Mouse (Mus musculus) bone marrow macrophage, adult 2 months (primary cell): ENCODE measurements around the gene Lpcat2. TPM values are rescaled to one million over a fixed set of nuclear protein-coding genes. Genes with fewer than 3 reads are reported as not detected.
A peak's percentile ranks its signal among the peaks of the same experiment; 100 is the strongest.

Source experiments
- H3K27ac ChIP-seq: 2 replicates; pipeline ENCODE4 v1.5.1; 2012; ENCODE audit warnings: low read depth, low read length; ENCODE audit not compliant: insufficient read depth
- H3K4me1 ChIP-seq: 2 replicates; pipeline ENCODE4 v1.6.1; 2012; ENCODE audit warnings: low read length; ENCODE audit not compliant: control insufficient read depth, insufficient read depth
- H3K4me3 ChIP-seq: 2 replicates; pipeline ENCODE4 v1.5.1; 2012; ENCODE audit warnings: mild to moderate bottlenecking, low read length, moderate library complexity; ENCODE audit not compliant: insufficient read depth
- CTCF ChIP-seq: IDR thresholded peaks from 2 replicates; pipeline ENCODE4 v1.5.1; 2012; ENCODE audit warnings: low read depth, mild to moderate bottlenecking, low read length, moderate library complexity
- POLR2A ChIP-seq: IDR thresholded peaks from 2 replicates; pipeline ENCODE4 v1.6.1; 2012; ENCODE audit warnings: mild to moderate bottlenecking, low read depth, low read length, borderline replicate concordance
- polyA plus RNA-seq: library from polyadenylated mRNA; stranded (reverse); fragments of >200 nt; gene quantifications from 2 replicates; pipeline ENCODE4 v1.2.4, GENCODE M21; 2012; ENCODE audit not compliant: missing spikeins, insufficient read depth, insufficient read length

The Lpcat2 gene
- polyA plus RNA-seq, 1 experiment, result 130 TPM

DNA sequence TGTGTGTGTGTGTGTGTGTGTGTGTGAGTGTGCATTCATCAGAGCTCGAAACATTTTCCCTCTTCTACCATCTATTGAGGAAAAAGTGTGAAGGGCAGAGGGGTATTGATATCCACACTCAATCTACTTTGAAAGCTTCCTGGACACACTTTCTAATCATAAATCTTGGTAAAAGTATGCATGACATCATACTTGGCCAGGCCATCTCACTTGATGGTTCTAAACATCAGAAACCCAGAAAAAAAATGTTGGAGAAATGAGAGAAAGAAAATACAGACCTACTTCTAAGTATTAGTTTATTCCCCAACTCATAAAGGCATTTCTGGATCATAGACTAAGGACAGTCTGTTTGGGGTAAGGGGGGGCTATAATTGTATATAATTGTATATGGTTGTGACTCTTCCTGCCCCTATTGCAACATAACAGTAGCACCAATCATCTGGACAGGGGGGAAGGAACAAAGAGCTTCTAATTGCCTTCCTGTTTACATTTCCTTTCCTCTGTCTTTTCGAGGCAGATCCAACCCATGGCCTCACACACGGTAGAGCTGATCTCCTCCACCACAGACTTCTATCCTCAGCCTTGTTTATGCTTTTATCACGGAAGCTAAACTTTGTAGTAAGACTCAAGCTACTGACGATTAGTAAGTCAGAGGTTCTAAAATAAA lies 20.9 kb upstream of the Lpcat2 start:
- Histone ChIP-seq H3K27ac (no peak overlapping the region), H3K4me3 (no peak overlapping the region), H3K4me1 (peaks cover 10% of the 10 kb centered on the region)
- TF ChIP-seq CTCF (no peak), POLR2A (no peak)

DNA sequence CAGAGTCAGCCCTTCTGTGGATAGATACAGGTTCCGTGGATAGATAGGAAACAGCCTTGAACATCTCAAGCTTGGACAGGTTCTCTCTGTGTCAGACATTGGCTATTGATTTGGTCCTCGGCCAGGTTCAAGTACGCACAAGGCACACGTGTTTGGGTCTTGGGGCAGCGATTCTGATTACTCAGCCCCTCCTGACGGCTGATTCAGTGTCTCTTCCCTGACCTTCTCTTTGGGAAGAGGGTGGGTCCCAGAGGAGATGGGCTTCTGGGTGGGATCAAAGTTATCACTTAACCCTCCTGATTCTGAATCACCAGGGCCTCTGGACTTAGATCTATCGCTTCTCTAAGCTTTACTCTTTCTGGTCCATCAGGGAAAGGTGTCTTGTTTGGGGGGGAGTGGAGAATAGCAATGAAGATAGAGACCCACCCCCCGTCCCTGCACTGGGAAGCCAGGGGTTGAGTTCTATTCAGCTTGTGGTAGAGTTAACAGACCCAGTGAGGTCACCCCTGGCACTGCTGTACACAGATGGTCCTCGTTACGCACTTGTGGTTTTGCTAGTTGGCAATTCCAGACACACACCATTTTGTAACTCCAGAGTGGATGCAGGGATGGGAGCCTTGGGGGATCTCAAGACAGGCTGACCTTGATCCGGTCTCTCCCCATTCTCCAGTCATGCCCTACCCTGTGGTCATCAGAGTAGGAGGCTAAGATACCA lies 20.2 kb upstream of the Lpcat2 start:
- Histone ChIP-seq H3K4me3 (no peak overlapping the region), H3K4me1 (peaks cover 15% of the 10 kb centered on the region), H3K27ac (no peak overlapping the region)
- no peak for TF ChIP-seq CTCF
- no peak for TF ChIP-seq POLR2A

- H3K4me3 ChIP-seq, result no peak overlapping the region
- TF ChIP-seq CTCF, result no peak
- no peak for TF ChIP-seq POLR2A
- H3K27ac ChIP-seq, result no peak overlapping the region
- H3K4me1 ChIP-seq, result peaks cover 21% of the 10 kb centered on the region
Observed at GRCm38 (mm10) chr8:92835901-92836300, 19.2 kb upstream of the Lpcat2 start.

DNA sequence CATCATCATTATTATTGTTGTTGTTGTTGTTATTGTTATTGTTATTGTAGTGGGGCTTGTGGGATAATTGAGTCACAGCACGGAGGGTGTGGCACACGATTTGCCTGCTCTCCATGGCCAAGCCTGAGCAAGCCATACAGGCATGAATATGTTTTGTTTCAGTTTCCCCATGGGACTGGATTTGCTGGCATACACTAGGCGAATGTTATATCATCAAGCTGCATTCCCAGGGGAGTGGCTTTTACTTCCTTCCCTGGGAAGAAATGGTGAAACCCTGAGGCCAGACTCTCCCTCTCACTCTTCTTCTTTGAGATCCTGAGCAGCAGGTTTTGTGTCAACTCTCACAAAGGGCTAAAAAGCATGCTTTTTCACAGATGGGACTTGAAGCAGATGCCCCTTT lies 16.5 kb upstream of the Lpcat2 start:
- Histone ChIP-seq H3K4me3 (no peak overlapping the region), H3K27ac (no peak overlapping the region), H3K4me1 (peaks cover 21% of the 10 kb centered on the region)
- no peak for TF ChIP-seq CTCF
- TF ChIP-seq POLR2A, result no peak

DNA sequence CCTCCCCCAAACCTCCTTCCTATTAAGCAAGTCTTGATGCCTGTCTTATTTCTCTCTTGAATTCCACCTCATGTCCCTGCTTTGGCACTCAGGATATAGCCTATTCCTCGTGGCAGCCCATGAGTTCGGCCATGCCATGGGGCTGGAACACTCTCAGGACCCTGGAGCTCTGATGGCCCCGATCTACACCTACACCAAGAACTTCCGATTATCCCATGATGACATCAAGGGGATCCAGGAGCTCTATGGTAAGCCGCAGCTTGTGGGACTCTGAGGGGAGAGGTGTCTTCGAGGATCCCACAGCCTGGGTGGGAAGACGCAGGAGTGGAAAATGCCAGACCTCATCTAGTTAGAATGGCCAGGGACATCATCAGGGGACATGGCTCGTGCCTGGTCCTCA lies 16.0 kb upstream of the Lpcat2 start:
- Histone ChIP-seq H3K4me3 (no peak overlapping the region), H3K4me1 (peaks cover 21% of the 10 kb centered on the region), H3K27ac (no peak overlapping the region)
- TF ChIP-seq CTCF (no peak), POLR2A (no peak)

GRCm38 (mm10) chr8:92839876-92840275 lies 15.3 kb upstream of the Lpcat2 start:
- no peak overlapping the region for H3K27ac ChIP-seq
- TF ChIP-seq POLR2A (no peak), CTCF (no peak)
- H3K4me3 ChIP-seq, result no peak overlapping the region
- peaks cover 16% of the 10 kb centered on the region for H3K4me1 ChIP-seq

GRCm38 (mm10) chr8:92846684-92847083 lies 8.5 kb upstream of the Lpcat2 start:
- Histone ChIP-seq H3K4me3 (no peak overlapping the region), H3K27ac (no peak overlapping the region), H3K4me1 (peaks cover 24% of the 10 kb centered on the region)
- TF ChIP-seq CTCF (no peak), POLR2A (no peak)

GRCm38 (mm10) chr8:92847299-92847698 lies 7.8 kb upstream of the Lpcat2 start:
- TF ChIP-seq POLR2A, result no peak
- no peak for TF ChIP-seq CTCF
- no peak overlapping the region for H3K27ac ChIP-seq
- no peak overlapping the region for H3K4me3 ChIP-seq
- peaks cover 24% of the 10 kb centered on the region for H3K4me1 ChIP-seq

- no peak overlapping the region for H3K4me3 ChIP-seq
- peaks cover 33% of the 10 kb centered on the region for H3K4me1 ChIP-seq
- H3K27ac ChIP-seq, result peak overlapping the region; percentile 28
- TF ChIP-seq POLR2A (no peak), CTCF (no peak)
Observed at GRCm38 (mm10) chr8:92849261-92849660, 5.9 kb upstream of the Lpcat2 start.

GRCm38 (mm10) chr8:92850239-92850638 lies 4.9 kb upstream of the Lpcat2 start:
- TF ChIP-seq CTCF (no peak), POLR2A (no peak)
- H3K27ac ChIP-seq, result 0 out of 2 replicates have a peak overlapping the region, but pooled peaks have one; percentile 9
- peaks cover 37% of the 10 kb centered on the region for H3K4me1 ChIP-seq
- H3K4me3 ChIP-seq, result no peak overlapping the region

DNA sequence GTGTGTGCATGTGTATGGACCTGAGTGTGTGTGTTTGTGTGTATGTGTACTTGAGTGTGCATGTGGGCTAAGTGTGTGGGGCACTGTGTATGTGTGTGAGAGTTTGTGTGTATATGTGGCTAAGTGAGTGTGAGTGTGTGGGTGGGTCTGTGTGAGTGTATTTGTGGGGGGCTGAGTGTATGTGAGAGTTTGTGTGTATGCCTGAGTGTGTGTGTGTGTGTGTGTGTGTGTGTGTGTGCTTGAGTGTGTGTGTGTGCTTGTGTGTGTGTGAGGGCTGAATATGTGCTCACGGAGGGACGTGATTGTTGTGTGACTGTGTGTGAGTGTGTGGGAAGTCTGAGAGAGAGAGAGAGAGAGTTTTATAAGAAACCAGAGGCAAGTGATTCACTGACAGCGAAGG lies 3.8 kb upstream of the Lpcat2 start:
- peaks cover 43% of the 10 kb centered on the region for H3K4me1 ChIP-seq
- no peak overlapping the region for H3K4me3 ChIP-seq
- H3K27ac ChIP-seq, result no peak overlapping the region
- no peak for TF ChIP-seq POLR2A
- TF ChIP-seq CTCF, result no peak
